Mouse (Mus musculus): ENCODE results near the gene Gpr22. TPM values are rescaled to one million over a fixed set of nuclear protein-coding genes. Genes with fewer than 3 reads are reported as not detected.

Gpr22 gene
- polyA plus RNA-seq (2014; fragmentation: Illumina TruSeq; extraction: RNeasy Lipid Tissue Mini Kit (QIAGEN cat#74804); ENCODE audit: low read depth, low replicate concordance): 3.6 TPM

DNA sequence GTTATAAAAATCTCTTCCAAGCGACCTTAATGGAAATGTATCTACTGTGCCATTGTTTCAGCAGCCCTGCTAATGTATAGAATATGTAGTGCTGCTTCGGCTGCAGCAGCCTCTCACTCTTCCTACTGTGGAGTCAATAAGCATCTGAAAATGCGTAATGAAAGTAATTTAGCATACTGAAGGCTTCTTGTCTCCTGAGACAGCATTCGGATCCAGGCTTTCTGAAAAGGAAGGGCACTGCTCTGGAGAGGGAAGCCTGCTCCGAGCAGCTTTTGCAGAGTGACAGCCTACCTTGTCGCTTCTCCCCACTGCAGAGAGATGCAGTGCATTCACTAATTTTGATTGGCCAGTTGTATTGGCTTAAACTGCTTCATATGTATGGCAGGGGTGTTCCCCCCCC, at the start of gene Gpr22:
Gpr22 (minus strand) TSS at position 348 of the 400 bp plus-strand sequence.

Other genes starting within 250 kb of the Gpr22 start
- gene Cbll1, start 214.3 kb downstream of the Gpr22 start, polyA plus RNA-seq (2014; fragmentation: Illumina TruSeq; extraction: RNeasy Lipid Tissue Mini Kit (QIAGEN cat#74804); ENCODE audit: low read depth, low replicate concordance): 31.0 TPM
- 0.41 TPM for gene Slc26a4, start 154.0 kb downstream of the Gpr22 start, polyA plus RNA-seq (2014; fragmentation: Illumina TruSeq; extraction: RNeasy Lipid Tissue Mini Kit (QIAGEN cat#74804); ENCODE audit: low read depth, low replicate concordance)
- 71.4 TPM for gene Bcap29, start 79.3 kb downstream of the Gpr22 start, polyA plus RNA-seq (2014; fragmentation: Illumina TruSeq; extraction: RNeasy Lipid Tissue Mini Kit (QIAGEN cat#74804); ENCODE audit: low read depth, low replicate concordance)
- gene Dus4l, start 59.1 kb downstream of the Gpr22 start, polyA plus RNA-seq (2014; fragmentation: Illumina TruSeq; extraction: RNeasy Lipid Tissue Mini Kit (QIAGEN cat#74804); ENCODE audit: low read depth, low replicate concordance): 12.5 TPM
- 101 TPM for gene Cog5, start 59.1 kb downstream of the Gpr22 start, polyA plus RNA-seq (2014; fragmentation: Illumina TruSeq; extraction: RNeasy Lipid Tissue Mini Kit (QIAGEN cat#74804); ENCODE audit: low read depth, low replicate concordance)
- gene Hbp1, start 236.6 kb upstream of the Gpr22 start, polyA plus RNA-seq (2014; fragmentation: Illumina TruSeq; extraction: RNeasy Lipid Tissue Mini Kit (QIAGEN cat#74804); ENCODE audit: low read depth, low replicate concordance): 214 TPM

All from sigmoid colon, adult 10 weeks (tissue).